Mouse (Mus musculus): Measurements from ENCODE around the gene Prl2c5. TPM values are rescaled to one million over a fixed set of nuclear protein-coding genes. Genes with fewer than 3 reads are reported as not detected.
"Not testable (repeated sequence)": the region's sequence is repeated elsewhere in the genome, so short reads cannot be mapped to it uniquely, and the experiment has no call there.

Prl2c5 gene
- polyA plus RNA-seq (2014; fragmentation: Nextera tagmentation; extraction: Ambion mirVana), result not detected in 2 replicates

- H3K4me3 ChIP-seq (replicated peaks; ENCODE audit: low read depth, low read length); H3K36me3 ChIP-seq (ENCODE audit: control insufficient read depth, insufficient read depth, low read length); H3K27ac ChIP-seq (replicated peaks; ENCODE audit: low read depth, low read length); DNase-seq; ATAC-seq (ENCODE audit: low FRiP score, low TSS enrichment); H3K9me3 ChIP-seq (ENCODE audit: control insufficient read depth, low read length); H3K9ac ChIP-seq (replicated peaks; ENCODE audit: low read length); H3K4me2 ChIP-seq (ENCODE audit: low read length); H3K27me3 ChIP-seq (ENCODE audit: control insufficient read depth, insufficient read depth, low read length); H3K4me1 ChIP-seq (ENCODE audit: control insufficient read depth, insufficient read depth, low read length): not testable (repeated sequence)
- 61% methylated on average over 2 of the region's 2 CpGs for WGBS
These were observed at the start of gene Prl2c5 for GRCm38 (mm10) chr13:13182415-13182814. Gene Prl2c5, plus strand, starts transcription at chr13:13182715.

GRCm38 (mm10) chr13:13162777-13163485, 19.6 kb upstream of the Prl2c5 start:
- not testable (repeated sequence) for H3K9me3 ChIP-seq (ENCODE audit: control insufficient read depth, low read length); H3K9ac ChIP-seq (replicated peaks; ENCODE audit: low read length); ATAC-seq (ENCODE audit: low FRiP score, low TSS enrichment); DNase-seq; H3K27me3 ChIP-seq (ENCODE audit: control insufficient read depth, insufficient read depth, low read length); H3K4me3 ChIP-seq (replicated peaks; ENCODE audit: low read depth, low read length); H3K4me2 ChIP-seq (ENCODE audit: low read length); H3K27ac ChIP-seq (replicated peaks; ENCODE audit: low read depth, low read length); H3K4me1 ChIP-seq (ENCODE audit: control insufficient read depth, insufficient read depth, low read length); H3K36me3 ChIP-seq (ENCODE audit: control insufficient read depth, insufficient read depth, low read length)
- 69% methylated on average over 4 of the region's 7 CpGs for WGBS

GRCm38 (mm10) chr13:13168631-13169030, 13.9 kb upstream of the Prl2c5 start:
- 73% methylated on average over 2 of the region's 2 CpGs for WGBS
- not testable (repeated sequence) for H3K27me3 ChIP-seq (ENCODE audit: control insufficient read depth, insufficient read depth, low read length); ATAC-seq (ENCODE audit: low FRiP score, low TSS enrichment); H3K27ac ChIP-seq (replicated peaks; ENCODE audit: low read depth, low read length); H3K4me2 ChIP-seq (ENCODE audit: low read length); DNase-seq; H3K9me3 ChIP-seq (ENCODE audit: control insufficient read depth, low read length); H3K36me3 ChIP-seq (ENCODE audit: control insufficient read depth, insufficient read depth, low read length); H3K9ac ChIP-seq (replicated peaks; ENCODE audit: low read length); H3K4me1 ChIP-seq (ENCODE audit: control insufficient read depth, insufficient read depth, low read length); H3K4me3 ChIP-seq (replicated peaks; ENCODE audit: low read depth, low read length)

DNA sequence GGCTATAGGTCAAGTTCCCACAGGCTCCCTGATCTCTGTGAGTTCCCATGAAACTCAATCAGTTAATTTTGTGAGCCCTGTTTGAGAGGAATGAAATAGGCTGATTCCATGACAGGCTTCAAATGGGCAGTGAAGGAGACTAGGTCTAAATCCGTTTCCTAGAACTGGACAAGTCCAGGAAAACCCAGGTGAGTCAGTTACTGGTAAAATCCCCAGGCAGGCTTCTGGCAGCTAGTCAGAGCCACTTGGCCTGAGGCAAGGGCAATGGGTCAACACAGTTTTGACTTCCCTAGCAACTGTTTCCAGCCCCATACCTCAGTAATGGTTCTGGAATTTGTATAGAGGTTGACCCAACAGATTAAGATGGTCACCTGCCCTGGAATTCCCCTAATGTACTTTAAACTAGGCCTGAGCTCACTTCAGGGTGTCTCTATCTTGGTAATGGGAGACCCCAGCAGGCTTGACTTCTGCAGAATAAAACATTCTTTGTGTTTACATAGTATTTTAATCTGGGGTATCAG, 8.8 kb upstream of the Prl2c5 start:
- DNase-seq; H3K4me2 ChIP-seq (ENCODE audit: low read length); H3K27ac ChIP-seq (replicated peaks; ENCODE audit: low read depth, low read length); H3K4me1 ChIP-seq (ENCODE audit: control insufficient read depth, insufficient read depth, low read length); H3K9me3 ChIP-seq (ENCODE audit: control insufficient read depth, low read length); H3K9ac ChIP-seq (replicated peaks; ENCODE audit: low read length); H3K27me3 ChIP-seq (ENCODE audit: control insufficient read depth, insufficient read depth, low read length); ATAC-seq (ENCODE audit: low FRiP score, low TSS enrichment); H3K4me3 ChIP-seq (replicated peaks; ENCODE audit: low read depth, low read length); H3K36me3 ChIP-seq (ENCODE audit: control insufficient read depth, insufficient read depth, low read length): not testable (repeated sequence)
- WGBS, result 69% methylated on average over 1 of the region's 1 CpGs

GRCm38 (mm10) chr13:13175736-13176135, 6.8 kb upstream of the Prl2c5 start:
- not testable (repeated sequence) for H3K36me3 ChIP-seq (ENCODE audit: control insufficient read depth, insufficient read depth, low read length); H3K4me2 ChIP-seq (ENCODE audit: low read length); H3K9me3 ChIP-seq (ENCODE audit: control insufficient read depth, low read length); H3K4me1 ChIP-seq (ENCODE audit: control insufficient read depth, insufficient read depth, low read length); H3K9ac ChIP-seq (replicated peaks; ENCODE audit: low read length); DNase-seq; H3K27me3 ChIP-seq (ENCODE audit: control insufficient read depth, insufficient read depth, low read length); ATAC-seq (ENCODE audit: low FRiP score, low TSS enrichment); H3K4me3 ChIP-seq (replicated peaks; ENCODE audit: low read depth, low read length); H3K27ac ChIP-seq (replicated peaks; ENCODE audit: low read depth, low read length)
- 63% methylated on average over 2 of the region's 2 CpGs for WGBS

DNA sequence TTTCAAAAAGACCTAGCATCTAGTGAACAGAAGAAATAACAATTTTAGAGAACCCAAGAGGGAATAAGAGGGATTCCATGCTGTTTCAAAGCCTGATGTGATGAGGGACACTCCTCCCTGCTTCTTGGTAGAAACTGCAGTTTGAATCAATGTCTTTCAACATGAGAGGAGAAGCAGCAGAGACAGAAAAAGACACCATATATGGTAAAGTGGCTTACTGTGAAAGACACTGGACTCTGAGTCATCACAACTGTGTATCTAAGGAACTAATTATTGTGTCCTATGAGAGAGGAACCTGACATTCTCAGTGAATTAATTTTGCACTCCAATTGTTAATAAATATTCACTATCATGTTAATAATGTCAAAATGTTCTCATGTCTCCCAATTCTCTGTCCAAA, 28.7 kb downstream of the Prl2c5 start:
- H3K4me1 ChIP-seq (ENCODE audit: control insufficient read depth, insufficient read depth, low read length); H3K9ac ChIP-seq (replicated peaks; ENCODE audit: low read length); H3K36me3 ChIP-seq (ENCODE audit: control insufficient read depth, insufficient read depth, low read length); ATAC-seq (ENCODE audit: low FRiP score, low TSS enrichment); H3K27ac ChIP-seq (replicated peaks; ENCODE audit: low read depth, low read length); H3K9me3 ChIP-seq (ENCODE audit: control insufficient read depth, low read length); H3K4me2 ChIP-seq (ENCODE audit: low read length); H3K4me3 ChIP-seq (replicated peaks; ENCODE audit: low read depth, low read length); DNase-seq; H3K27me3 ChIP-seq (ENCODE audit: control insufficient read depth, insufficient read depth, low read length): not testable (repeated sequence)

DNA sequence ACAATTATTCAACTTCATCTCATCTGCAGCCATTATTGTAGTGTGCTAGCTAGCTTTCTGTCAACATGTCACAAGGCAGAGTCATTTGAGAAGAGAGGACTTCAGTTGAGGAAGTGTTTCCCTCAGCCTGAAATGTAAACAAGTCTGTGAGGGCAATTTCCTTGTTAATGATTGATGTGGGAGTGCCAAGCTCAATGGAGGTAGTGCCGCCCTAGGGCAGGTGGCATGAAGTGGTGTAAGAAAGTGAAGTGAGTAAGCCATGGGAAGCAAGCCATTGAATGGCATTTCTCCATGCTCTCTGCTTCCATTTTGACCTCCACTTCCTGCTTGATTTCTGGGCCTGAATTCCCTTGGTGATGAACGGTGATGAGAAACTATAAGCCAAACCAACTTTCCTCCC, 33.8 kb downstream of the Prl2c5 start:
- not testable (repeated sequence) for H3K4me1 ChIP-seq (ENCODE audit: control insufficient read depth, insufficient read depth, low read length); ATAC-seq (ENCODE audit: low FRiP score, low TSS enrichment); H3K27ac ChIP-seq (replicated peaks; ENCODE audit: low read depth, low read length); H3K4me2 ChIP-seq (ENCODE audit: low read length); H3K9ac ChIP-seq (replicated peaks; ENCODE audit: low read length); H3K9me3 ChIP-seq (ENCODE audit: control insufficient read depth, low read length); H3K36me3 ChIP-seq (ENCODE audit: control insufficient read depth, insufficient read depth, low read length); H3K27me3 ChIP-seq (ENCODE audit: control insufficient read depth, insufficient read depth, low read length); H3K4me3 ChIP-seq (replicated peaks; ENCODE audit: low read depth, low read length); DNase-seq
- WGBS, result 92% methylated on average over 2 of the region's 2 CpGs

- H3K4me2 ChIP-seq (ENCODE audit: low read length); H3K27ac ChIP-seq (replicated peaks; ENCODE audit: low read depth, low read length); H3K27me3 ChIP-seq (ENCODE audit: control insufficient read depth, insufficient read depth, low read length); H3K9me3 ChIP-seq (ENCODE audit: control insufficient read depth, low read length); H3K9ac ChIP-seq (replicated peaks; ENCODE audit: low read length); H3K4me3 ChIP-seq (replicated peaks; ENCODE audit: low read depth, low read length); ATAC-seq (ENCODE audit: low FRiP score, low TSS enrichment); DNase-seq; H3K36me3 ChIP-seq (ENCODE audit: control insufficient read depth, insufficient read depth, low read length); H3K4me1 ChIP-seq (ENCODE audit: control insufficient read depth, insufficient read depth, low read length): not testable (repeated sequence)
- 76% methylated on average over 5 of the region's 5 CpGs for WGBS
These were observed 37.7 kb downstream of the Prl2c5 start for GRCm38 (mm10) chr13:13220231-13220630.

DNA sequence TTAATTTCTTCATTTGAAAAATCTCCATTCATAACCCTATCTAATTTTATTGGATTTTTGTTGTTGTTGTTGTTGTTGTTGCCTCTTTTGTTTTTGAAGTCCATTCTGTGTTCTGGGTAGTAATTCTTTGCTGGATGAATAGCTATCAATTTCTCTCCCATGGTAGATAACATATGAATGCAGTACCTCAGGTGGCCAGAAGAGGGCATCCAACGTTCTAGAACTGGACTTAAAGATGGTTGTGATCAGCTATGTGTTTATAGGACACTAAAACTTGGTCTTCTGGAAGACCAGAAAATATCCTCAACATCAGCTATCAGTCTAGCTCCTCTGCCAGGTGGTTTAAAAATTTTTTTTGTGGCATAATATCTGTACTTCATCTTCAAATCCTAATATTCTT, 54.9 kb downstream of the Prl2c5 start:
- WGBS, result 0% methylated on average over 1 of the region's 1 CpGs
- H3K4me1 ChIP-seq (ENCODE audit: control insufficient read depth, insufficient read depth, low read length), result not testable (repeated sequence)

More for the DNA sequence above, 54.9 kb downstream of the Prl2c5 start:
- not testable (repeated sequence) for H3K9me3 ChIP-seq (ENCODE audit: control insufficient read depth, low read length); H3K27ac ChIP-seq (replicated peaks; ENCODE audit: low read depth, low read length); H3K4me2 ChIP-seq (ENCODE audit: low read length); H3K27me3 ChIP-seq (ENCODE audit: control insufficient read depth, insufficient read depth, low read length); H3K4me3 ChIP-seq (replicated peaks; ENCODE audit: low read depth, low read length); H3K36me3 ChIP-seq (ENCODE audit: control insufficient read depth, insufficient read depth, low read length); ATAC-seq (ENCODE audit: low FRiP score, low TSS enrichment); H3K9ac ChIP-seq (replicated peaks; ENCODE audit: low read length)
- peak; percentile 23 for DNase-seq
